Mouse (Mus musculus): ENCODE results near the gene Dync1li2.

- TF ChIP-seq CTCF (IDR thresholded peaks at IDR 0.05; ENCODE audit: low read depth): no peak
- TF ChIP-seq EP300 (IDR thresholded peaks at IDR 0.05; ENCODE audit: low read depth): no peak
Measured at GRCm38 (mm10) chr8:104411468-104411867, 31.4 kb downstream of the Dync1li2 start.
